Mouse (Mus musculus): ENCODE data around the gene Klhl30.

GRCm38 (mm10) chr1:91351249-91351648, 433 bp downstream of the Klhl30 start:
- TF ChIP-seq CTCF (IDR thresholded peaks at IDR 0.05; ENCODE audit: insufficient read depth, low read depth, low read length) (no peak), POLR2A (IDR thresholded peaks at IDR 0.05; ENCODE audit: insufficient read depth, low read depth, low read length) (no peak)

Data from olfactory bulb, adult 2 months (tissue).